Mouse (Mus musculus): ENCODE data around the gene Inpp5a. TPM values are rescaled to one million over a fixed set of nuclear protein-coding genes. Genes with fewer than 3 reads are reported as not detected.

Inpp5a gene
- 23.8 and 25.2 TPM in 2 replicates for polyA plus RNA-seq (2012; rRNA removed; ENCODE audit: low replicate concordance)

DNA sequence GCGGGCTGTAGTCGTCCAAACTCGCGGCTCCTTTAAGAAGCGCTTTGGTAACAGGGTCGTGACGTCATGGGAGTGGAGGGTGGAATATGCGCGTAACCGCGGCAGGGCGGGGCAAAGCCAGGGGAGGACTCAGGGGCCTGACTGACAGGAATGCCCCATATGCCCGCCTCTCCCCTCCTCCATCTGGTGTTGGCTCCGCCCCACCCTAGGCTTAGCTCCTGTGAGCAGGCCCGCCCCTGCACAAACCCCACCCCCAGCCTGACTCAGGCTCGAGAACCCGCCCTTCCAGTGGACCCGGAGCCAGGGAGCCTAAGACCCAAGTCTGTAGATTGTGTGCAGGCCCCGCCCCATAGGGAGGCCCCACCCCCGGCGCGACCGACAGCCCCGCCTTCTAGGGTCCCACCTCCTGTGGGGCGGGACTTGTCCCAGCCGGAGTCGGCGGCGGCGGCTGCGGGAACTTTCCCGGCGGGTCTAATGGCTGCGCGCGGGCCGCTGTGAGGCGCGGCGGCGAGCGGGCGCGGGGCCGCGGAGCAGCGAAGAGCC, at the start of gene Inpp5a:
TSS of gene Inpp5a (plus strand) at position 440 of the 543 bp plus-strand sequence.

DNA sequence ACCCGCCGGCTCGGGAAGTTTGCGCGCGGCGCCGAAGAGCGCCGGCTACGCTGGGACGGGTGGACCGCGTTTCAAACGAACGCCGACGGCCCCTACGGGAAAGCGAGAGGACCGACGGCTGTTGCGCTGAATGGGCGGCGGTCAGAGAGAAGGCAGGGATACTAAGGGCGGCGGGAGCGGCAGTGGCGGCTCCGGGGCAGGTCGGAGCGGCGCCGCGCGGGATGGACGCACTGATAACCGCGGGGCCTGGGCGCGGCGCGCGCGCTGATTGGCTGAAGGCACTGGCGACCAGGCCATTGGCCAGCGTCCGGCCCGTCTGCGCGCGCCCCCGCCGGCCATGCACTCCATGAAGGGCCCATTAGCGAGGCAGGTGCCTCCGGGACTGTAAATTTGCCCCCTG, 193.7 kb downstream of the Inpp5a start, which contains the start of gene Nkx6-2:
TSS of gene Nkx6-2 (minus strand) at position 203 of the 400 bp plus-strand sequence.

Other genes starting within 250 kb of the Inpp5a start
- gene Lrrc27, start 176.1 kb upstream of the Inpp5a start, polyA plus RNA-seq (2012; rRNA removed; ENCODE audit: low replicate concordance) = 13.8 and 22.5 TPM in 2 replicates
- 3.0 and 5.3 TPM in 2 replicates for gene Stk32c, start 175.8 kb upstream of the Inpp5a start, polyA plus RNA-seq (2012; rRNA removed; ENCODE audit: low replicate concordance)
- 13.8 and 13.9 TPM in 2 replicates for gene Pwwp2b, start 140.6 kb upstream of the Inpp5a start, polyA plus RNA-seq (2012; rRNA removed; ENCODE audit: low replicate concordance)
- gene Nkx6-2, start 193.7 kb downstream of the Inpp5a start, polyA plus RNA-seq (2012; rRNA removed; ENCODE audit: low replicate concordance) = not detected in 2 replicates